Mouse (Mus musculus): ENCODE data around the gene Dnaaf1. TPM values are rescaled to one million over a fixed set of nuclear protein-coding genes. Genes with fewer than 3 reads are reported as not detected.

Gene Dnaaf1
- polyA plus RNA-seq, 1 experiment from 2014 or later: 0.11 TPM

DNA sequence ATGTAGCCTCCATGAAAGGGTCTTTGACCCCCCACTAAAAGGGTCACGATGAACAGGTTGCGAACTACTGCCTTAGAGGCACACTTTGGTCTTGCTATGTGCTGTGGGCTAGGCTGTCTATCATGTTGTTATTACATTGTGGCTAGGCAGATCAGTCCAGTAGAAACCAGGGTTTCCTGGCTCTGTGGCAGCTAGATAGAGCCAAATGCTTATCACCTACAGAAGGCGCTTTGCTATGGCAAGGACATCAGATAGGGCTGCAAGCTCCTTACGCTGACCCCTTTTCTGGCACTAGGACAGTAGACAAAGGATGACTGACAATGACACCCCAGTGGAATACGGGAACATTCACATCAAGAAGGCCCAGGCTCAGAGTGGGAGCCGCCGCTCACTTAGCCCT lies 52.2 kb downstream of the Dnaaf1 start:
- ATAC-seq: peak; percentile 57

DNA sequence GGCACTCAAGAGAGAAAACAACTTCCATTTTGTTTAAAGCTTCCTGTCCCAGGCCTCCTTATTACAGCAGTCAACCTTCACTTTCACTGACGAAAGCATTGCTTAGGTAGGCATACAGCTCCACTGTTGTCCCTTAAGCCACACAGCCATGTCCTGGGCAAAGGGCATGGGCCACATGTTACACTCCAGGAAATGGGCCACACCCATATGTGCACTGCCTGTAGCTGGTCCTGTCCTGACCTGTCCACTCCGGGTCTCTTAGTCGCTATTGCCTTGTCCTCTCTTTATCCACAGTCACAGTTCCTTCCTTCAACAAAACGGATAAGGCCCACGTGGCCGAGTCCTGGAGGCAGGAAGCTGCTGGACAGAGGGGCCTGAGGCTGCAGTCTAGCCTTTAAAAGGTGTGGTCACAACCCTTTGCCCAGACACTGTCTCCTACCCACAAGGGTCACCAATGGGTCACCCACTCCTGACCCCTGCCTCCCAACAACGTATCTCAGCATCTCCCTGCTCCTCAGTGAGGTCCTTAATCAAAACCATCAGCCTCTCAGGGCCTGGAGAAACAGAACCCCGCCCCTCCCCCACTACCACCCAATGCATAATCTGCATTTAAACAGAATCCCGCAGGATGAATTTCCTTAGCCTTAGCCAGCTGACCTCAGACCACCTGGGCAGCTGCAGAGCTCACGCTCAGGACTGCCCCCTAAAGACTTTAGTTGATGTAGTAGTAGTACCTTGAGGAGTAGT lies 52.8 kb downstream of the Dnaaf1 start:
- Histone ChIP-seq H3K4me2 (no peak overlapping the region), H3K4me3 (no peak overlapping the region), H3K9me3 (replicated peaks) (no peaks in the 10 kb centered on the region), H3K27ac (no peak overlapping the region), H3K27me3 (replicated peaks) (peaks cover 56% of the 10 kb centered on the region), H3K36me3 (no peaks in the 10 kb centered on the region), H3K9ac (no peak overlapping the region), H3K4me1 (peaks cover 16% of the 10 kb centered on the region)
- ATAC-seq: no peak; the same call in 1 of the 2 replicates
- 32% methylated on average over 10 of the region's 10 CpGs for WGBS (ENCODE audit: insufficient replicate concordance)

More for the DNA sequence above, 52.2 kb downstream of the Dnaaf1 start:
- no peaks in the 10 kb centered on the region for H3K36me3 ChIP-seq
- no peak overlapping the region for H3K4me2 ChIP-seq
- H3K4me1 ChIP-seq: peaks cover 16% of the 10 kb centered on the region
- H3K4me3 ChIP-seq: no peak overlapping the region
- H3K27me3 ChIP-seq (replicated peaks): peaks cover 56% of the 10 kb centered on the region
- no peaks in the 10 kb centered on the region for H3K9me3 ChIP-seq (replicated peaks)
- H3K27ac ChIP-seq: no peak overlapping the region
- no peak overlapping the region for H3K9ac ChIP-seq
- 47% methylated on average over 7 of the region's 7 CpGs for WGBS (ENCODE audit: insufficient replicate concordance)

DNA sequence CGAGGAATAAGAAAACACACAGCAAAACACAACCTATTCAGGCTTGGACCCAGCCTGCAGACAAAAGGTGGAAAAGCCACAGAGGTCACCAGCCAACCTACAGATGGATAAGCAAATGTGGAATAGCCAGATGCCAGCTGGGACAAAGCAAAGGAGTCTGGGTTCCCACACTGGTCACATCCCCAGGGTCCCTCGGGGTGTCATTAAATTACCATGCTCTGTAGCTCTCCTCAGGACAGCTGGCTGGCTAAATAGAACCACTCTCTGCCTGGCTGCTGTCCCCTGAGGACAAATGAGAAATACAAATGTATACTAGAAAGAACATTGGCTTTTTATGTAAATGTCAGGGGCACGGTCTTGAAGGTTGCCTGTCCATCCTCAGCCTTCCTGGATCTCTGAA lies 55.8 kb downstream of the Dnaaf1 start:
- 54% methylated on average over 3 of the region's 3 CpGs for WGBS (ENCODE audit: insufficient replicate concordance)
- Histone ChIP-seq H3K9me3 (replicated peaks) (no peaks in the 10 kb centered on the region), H3K9ac (no peak overlapping the region), H3K4me1 (peaks cover 16% of the 10 kb centered on the region), H3K36me3 (no peaks in the 10 kb centered on the region), H3K4me2 (no peak overlapping the region), H3K4me3 (no peak overlapping the region), H3K27me3 (replicated peaks) (peaks cover 65% of the 10 kb centered on the region), H3K27ac (no peak overlapping the region)
- ATAC-seq: no peak

DNA sequence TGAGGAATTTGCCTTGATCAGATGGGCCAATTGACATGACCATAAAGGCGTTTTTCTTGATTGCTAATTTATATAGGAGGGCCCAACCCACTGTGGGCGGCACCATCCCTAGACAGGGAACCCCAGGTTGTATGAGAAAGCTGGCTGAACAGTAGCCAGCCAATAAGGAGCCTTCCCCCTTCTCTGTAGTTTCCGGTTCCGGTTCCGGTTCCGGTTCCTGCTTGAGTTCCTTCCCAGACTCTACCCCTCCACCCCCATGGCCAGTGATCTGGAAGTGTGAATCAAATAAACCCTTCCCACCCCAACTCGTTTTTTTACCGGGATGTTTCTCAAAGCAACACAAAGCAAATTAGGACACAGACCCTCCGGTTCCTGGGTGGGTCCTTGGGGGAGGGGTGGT lies 57.2 kb downstream of the Dnaaf1 start:
- Histone ChIP-seq H3K9ac (no peak overlapping the region), H3K4me2 (no peak overlapping the region), H3K4me1 (peaks cover 9% of the 10 kb centered on the region), H3K9me3 (replicated peaks) (no peaks in the 10 kb centered on the region), H3K27me3 (replicated peaks) (peaks cover 78% of the 10 kb centered on the region), H3K27ac (no peak overlapping the region), H3K36me3 (no peaks in the 10 kb centered on the region), H3K4me3 (no peak overlapping the region)
- 65% methylated on average over 9 of the region's 9 CpGs for WGBS (ENCODE audit: insufficient replicate concordance)
- no peak for ATAC-seq

DNA sequence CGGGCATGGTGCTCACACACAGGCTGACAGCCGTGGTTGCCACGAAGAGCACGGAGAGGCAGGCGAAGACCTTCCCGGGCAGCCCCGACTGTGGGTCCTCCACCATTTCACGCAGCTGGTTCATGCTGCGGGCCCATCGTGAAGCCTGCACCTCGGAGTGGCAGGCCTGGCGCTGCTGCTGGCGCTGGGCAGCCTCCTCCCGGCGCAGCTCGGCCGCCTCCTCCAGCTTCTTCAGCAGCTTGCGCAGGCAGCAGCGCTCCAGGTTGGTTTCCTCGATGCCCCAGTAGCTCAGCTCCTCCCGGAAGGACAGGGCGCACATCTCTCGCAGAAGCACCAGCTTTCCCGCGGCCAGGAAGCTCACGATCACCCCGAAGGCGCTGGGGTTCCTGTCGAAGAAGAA lies 57.9 kb downstream of the Dnaaf1 start:
- peaks cover 2% of the 10 kb centered on the region; the same call in 1 of the 2 replicates for H3K4me1 ChIP-seq
- no peak overlapping the region for H3K4me2 ChIP-seq
- H3K36me3 ChIP-seq: no peaks in the 10 kb centered on the region
- no peaks in the 10 kb centered on the region for H3K9me3 ChIP-seq (replicated peaks)
- 32% methylated on average over 29 of the region's 29 CpGs for WGBS (ENCODE audit: insufficient replicate concordance)
- H3K9ac ChIP-seq: no peak overlapping the region
- no peak for ATAC-seq
- H3K27me3 ChIP-seq (replicated peaks): peaks cover 85% of the 10 kb centered on the region
- H3K27ac ChIP-seq: no peak overlapping the region
- no peak overlapping the region for H3K4me3 ChIP-seq

DNA sequence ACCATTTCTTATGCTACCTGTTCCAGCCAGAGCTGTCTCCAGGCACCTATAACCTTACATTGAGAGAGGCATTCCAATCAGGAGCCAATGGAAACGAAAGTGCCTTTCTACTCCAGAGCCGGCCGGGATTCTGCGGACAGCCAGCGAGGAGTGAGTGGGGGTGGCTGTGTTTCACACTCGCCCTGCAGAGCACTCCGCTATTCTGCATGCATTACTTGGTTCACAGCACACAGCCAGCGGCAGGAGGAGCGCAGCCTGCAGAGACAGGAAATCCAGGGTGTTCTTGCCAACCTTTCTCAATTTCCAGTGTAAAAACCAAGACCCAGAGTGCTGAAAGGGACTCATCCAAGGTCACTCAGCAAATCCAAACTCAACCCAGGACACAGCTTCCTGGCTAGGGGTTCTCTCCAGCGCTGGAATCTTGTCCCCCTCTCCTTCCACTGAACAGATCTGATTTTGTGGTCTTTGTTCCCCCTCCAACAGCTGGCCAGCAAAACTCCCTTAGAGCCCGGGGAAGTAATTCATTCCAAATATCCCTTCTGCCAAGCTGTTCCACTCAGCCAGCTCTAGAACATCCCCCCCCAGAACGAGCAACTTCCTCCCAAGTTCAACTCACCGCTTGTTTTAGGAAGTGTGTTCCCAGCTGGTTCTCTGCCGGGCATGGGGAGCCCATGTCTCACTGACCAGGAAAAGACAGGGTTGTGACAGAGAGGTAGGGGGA lies 59.7 kb downstream of the Dnaaf1 start:
- WGBS (ENCODE audit: insufficient replicate concordance): 25% methylated on average over 14 of the region's 14 CpGs
- no peaks in the 10 kb centered on the region for H3K4me1 ChIP-seq
- no peaks in the 10 kb centered on the region for H3K36me3 ChIP-seq
- no peak for ATAC-seq
- no peak overlapping the region for H3K4me2 ChIP-seq
- H3K4me3 ChIP-seq: no peak overlapping the region
- H3K9ac ChIP-seq: no peak overlapping the region
- peaks cover 80% of the 10 kb centered on the region for H3K27me3 ChIP-seq (replicated peaks)
- no peaks in the 10 kb centered on the region for H3K9me3 ChIP-seq (replicated peaks)
- no peak overlapping the region for H3K27ac ChIP-seq

DNA sequence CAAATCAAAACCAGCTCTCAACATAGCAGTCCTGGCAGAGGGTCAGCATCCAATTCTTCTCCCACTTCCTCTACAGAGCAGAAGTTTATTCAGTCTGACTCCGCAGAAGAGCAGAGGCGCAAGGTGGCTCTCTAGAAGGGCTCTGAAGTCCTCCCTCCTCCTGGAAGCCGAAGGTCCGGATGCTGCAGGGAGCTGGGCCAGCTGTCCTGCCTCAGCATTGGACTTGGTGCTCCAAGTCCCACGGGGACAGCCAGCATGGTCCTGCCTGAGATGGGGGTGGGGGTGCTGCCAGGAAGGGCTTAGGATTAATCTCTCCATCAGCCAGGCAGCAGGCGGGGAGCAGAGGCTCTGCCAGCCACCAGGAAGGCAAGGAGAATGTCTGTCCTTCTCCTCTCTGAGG lies 60.3 kb downstream of the Dnaaf1 start, which contains the start of gene Kcng4:
Gene Kcng4, minus strand, starts transcription at position 303 of the 400 bp plus-strand sequence.
- H3K27me3 ChIP-seq (replicated peaks): peaks cover 80% of the 10 kb centered on the region
- no peak within 1 kb of the TSS for H3K27ac ChIP-seq
- H3K9me3 ChIP-seq (replicated peaks): no peaks in the 10 kb centered on the region
- H3K4me2 ChIP-seq: no peak within 1 kb of the TSS
- H3K4me3 ChIP-seq: no peak within 1 kb of the TSS
- no peak for ATAC-seq
- no peaks in the 10 kb centered on the region for H3K36me3 ChIP-seq
- no peaks in the 10 kb centered on the region for H3K4me1 ChIP-seq
- 27% methylated on average over 6 of the region's 6 CpGs for whole genome bisulfite sequencing (ENCODE audit: insufficient replicate concordance)
- no peak within 1 kb of the TSS for H3K9ac ChIP-seq

DNA sequence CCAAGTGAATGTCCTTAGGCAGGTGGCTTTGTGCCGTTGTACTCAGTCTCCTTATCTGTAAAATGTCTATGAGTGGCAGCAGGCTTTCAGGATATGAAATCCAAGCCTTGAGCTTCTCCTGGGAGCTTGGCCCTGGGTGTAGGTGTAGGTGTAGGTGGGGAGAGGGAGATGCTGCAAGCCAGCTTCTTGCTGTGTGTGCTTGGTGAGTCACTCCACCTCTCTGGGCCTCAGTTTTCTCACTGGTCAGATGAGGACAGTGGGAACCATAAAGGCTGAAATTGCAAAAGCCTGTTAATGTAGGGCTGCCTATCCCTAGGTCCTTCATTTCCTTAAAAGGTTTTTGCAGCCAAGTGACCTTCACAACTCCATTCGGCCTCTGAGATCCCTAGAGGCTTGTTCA lies 60.9 kb downstream of the Dnaaf1 start:
- Histone ChIP-seq H3K4me3 (no peak overlapping the region), H3K9me3 (replicated peaks) (no peaks in the 10 kb centered on the region), H3K9ac (no peak overlapping the region), H3K36me3 (no peaks in the 10 kb centered on the region), H3K27ac (no peak overlapping the region), H3K4me1 (no peaks in the 10 kb centered on the region), H3K4me2 (no peak overlapping the region), H3K27me3 (replicated peaks) (peaks cover 74% of the 10 kb centered on the region)
- WGBS (ENCODE audit: insufficient replicate concordance): 46% methylated on average over 2 of the region's 2 CpGs
- no peak for ATAC-seq

DNA sequence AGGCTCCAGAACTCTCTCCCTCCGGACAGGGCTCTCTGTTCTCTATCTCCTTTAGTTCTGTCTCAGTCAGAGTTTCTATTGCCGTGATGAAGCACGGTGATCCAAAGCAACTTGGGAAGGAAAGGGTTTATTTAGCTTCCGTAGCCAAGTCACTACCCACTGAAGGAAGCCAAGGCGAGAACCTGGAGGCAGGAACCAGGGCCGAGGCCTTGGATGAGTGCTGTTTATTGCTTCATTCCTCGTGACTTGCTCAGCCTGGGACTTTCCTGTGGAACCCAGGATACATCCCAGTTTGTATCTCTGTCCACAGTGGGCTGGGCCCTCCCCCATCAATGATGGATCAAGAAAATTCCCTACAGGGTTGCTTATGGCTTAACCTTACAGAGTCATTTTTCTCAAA lies 61.7 kb downstream of the Dnaaf1 start:
- Histone ChIP-seq H3K4me1 (no peaks in the 10 kb centered on the region), H3K36me3 (no peaks in the 10 kb centered on the region), H3K4me2 (no peak overlapping the region), H3K27ac (no peak overlapping the region), H3K9me3 (replicated peaks) (no peaks in the 10 kb centered on the region), H3K9ac (no peak overlapping the region), H3K4me3 (no peak overlapping the region), H3K27me3 (replicated peaks) (peaks cover 66% of the 10 kb centered on the region)
- no peak for ATAC-seq
- 52% methylated on average over 7 of the region's 7 CpGs for WGBS (ENCODE audit: insufficient replicate concordance)

DNA sequence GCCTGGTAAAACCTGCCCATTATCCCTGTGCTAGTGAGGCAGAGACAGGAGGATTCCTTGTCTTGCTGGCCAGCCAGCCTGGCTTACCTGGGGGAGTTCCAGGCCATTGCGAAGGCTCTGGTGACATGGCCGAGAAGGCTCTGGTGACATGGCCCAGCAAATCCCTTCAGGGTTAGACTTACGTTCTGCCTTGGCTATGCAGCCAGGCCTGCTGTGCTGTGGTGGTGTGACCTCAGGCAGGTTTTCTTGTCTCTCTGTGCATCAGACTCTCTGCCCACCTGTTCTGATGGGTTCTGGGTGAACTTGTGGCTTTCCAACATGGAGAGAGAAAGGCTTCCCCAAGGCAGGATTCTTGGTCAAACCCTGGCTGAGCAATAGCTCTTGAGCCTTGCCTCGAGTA lies 62.3 kb downstream of the Dnaaf1 start:
- Histone ChIP-seq H3K27ac (no peak overlapping the region), H3K4me1 (no peaks in the 10 kb centered on the region), H3K4me2 (no peak overlapping the region), H3K4me3 (no peak overlapping the region), H3K9me3 (replicated peaks) (no peaks in the 10 kb centered on the region), H3K9ac (no peak overlapping the region), H3K36me3 (no peaks in the 10 kb centered on the region), H3K27me3 (replicated peaks) (peaks cover 60% of the 10 kb centered on the region)
- 59% methylated on average over 4 of the region's 4 CpGs for WGBS (ENCODE audit: insufficient replicate concordance)
- ATAC-seq: no peak

DNA sequence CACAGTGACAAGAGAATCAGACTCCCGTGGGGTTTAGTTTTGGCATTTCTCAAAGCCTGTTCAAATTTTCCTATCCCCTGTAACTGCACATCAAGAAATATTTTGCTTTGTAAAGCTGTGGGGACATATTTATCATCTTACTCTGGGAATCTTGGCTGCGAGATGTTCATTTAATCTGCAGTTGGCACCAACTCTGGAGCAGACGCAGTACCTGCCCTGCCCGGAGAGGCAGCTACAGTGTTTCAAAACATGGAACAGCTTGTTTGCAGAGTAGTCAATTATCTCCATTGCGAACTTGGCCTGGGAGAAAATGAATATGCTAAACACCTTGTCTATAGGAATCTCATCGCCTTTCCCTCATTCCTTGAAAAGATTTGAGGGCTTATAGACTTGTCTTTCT lies 63.2 kb downstream of the Dnaaf1 start:
- H3K4me1 ChIP-seq: no peaks in the 10 kb centered on the region
- ATAC-seq: no peak
- 68% methylated on average over 6 of the region's 6 CpGs for WGBS (ENCODE audit: insufficient replicate concordance)
- H3K9ac ChIP-seq: no peak overlapping the region
- no peaks in the 10 kb centered on the region for H3K36me3 ChIP-seq
- H3K4me2 ChIP-seq: no peak overlapping the region
- no peak overlapping the region for H3K27ac ChIP-seq
- H3K9me3 ChIP-seq (replicated peaks): no peaks in the 10 kb centered on the region
- no peak overlapping the region for H3K4me3 ChIP-seq
- H3K27me3 ChIP-seq (replicated peaks): peaks cover 55% of the 10 kb centered on the region

DNA sequence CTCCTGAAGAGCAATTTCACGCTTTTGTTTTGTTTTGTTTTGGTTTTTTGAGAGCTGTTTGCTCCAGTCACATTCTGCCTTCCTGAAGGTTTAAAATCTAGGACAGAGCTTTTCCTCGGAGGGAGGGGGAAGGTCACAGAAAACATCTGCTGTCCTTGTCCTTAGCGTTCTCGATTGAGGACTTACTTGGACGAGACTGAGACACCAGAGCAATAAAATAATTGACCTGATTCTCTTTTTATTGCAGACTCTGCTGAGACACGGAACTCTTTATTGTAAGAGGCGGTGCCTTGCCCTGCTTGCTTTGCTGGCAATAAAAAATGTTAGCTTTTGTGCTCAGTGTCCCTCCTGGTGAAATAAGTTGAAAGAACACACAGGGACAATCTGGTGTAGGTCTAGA lies 64.8 kb downstream of the Dnaaf1 start:
- Histone ChIP-seq H3K4me1 (no peaks in the 10 kb centered on the region), H3K4me2 (no peak overlapping the region), H3K9me3 (replicated peaks) (no peaks in the 10 kb centered on the region), H3K36me3 (no peaks in the 10 kb centered on the region), H3K9ac (no peak overlapping the region), H3K4me3 (no peak overlapping the region), H3K27me3 (replicated peaks) (peaks cover 46% of the 10 kb centered on the region), H3K27ac (no peak overlapping the region)
- ATAC-seq: no peak
- WGBS (ENCODE audit: insufficient replicate concordance): 63% methylated on average over 7 of the region's 7 CpGs
